Mouse (Mus musculus) midbrain, embryonic 16.5 days (tissue): Measurements from ENCODE around the gene Hp. TPM values are rescaled to one million over a fixed set of nuclear protein-coding genes. Genes with fewer than 3 reads are reported as not detected.
A peak's percentile ranks its signal among the peaks of the same experiment; 100 is the strongest.

Experiments used
- ATAC-seq: fragments of 200-750 bp; cut with Nextera tagmentation; 2 replicates; pipeline ENCODE4 v1.8.0; 2017; ENCODE audit warnings: moderate TSS enrichment
- H3K27ac ChIP-seq: fragments of 300-500 bp; sonication (generic); 2 replicates; pipeline ENCODE4 v1.5.1; 2014; ENCODE audit warnings: mild to moderate bottlenecking, low read length, mixed read lengths
- H3K27me3 ChIP-seq: fragments of 300-500 bp; sonication (generic); 2 replicates; pipeline ENCODE4 v1.6.1; 2014; ENCODE audit warnings: low read depth, low read length, mixed read lengths; ENCODE audit not compliant: control insufficient read depth, insufficient read depth
- H3K36me3 ChIP-seq: fragments of 300-500 bp; sonication (generic); 2 replicates; pipeline ENCODE4 v1.6.1; 2014; ENCODE audit warnings: mild to moderate bottlenecking, low read length, moderate library complexity, mixed read lengths; ENCODE audit not compliant: control insufficient read depth, insufficient read depth
- H3K4me1 ChIP-seq: fragments of 300-500 bp; sonication (generic); 2 replicates; pipeline ENCODE4 v1.6.1; 2014; ENCODE audit warnings: mild to moderate bottlenecking, low read length, mixed read lengths; ENCODE audit not compliant: control insufficient read depth, insufficient read depth
- H3K4me2 ChIP-seq: fragments of 300-500 bp; sonication (generic); 2 replicates; pipeline ENCODE4 v1.6.1; 2014; ENCODE audit warnings: mild to moderate bottlenecking, low read length, mixed read lengths
- H3K4me3 ChIP-seq: fragments of 300-500 bp; sonication (generic); 2 replicates; pipeline ENCODE4 v1.5.1; 2014; ENCODE audit warnings: low read depth, mild to moderate bottlenecking, low read length, moderate library complexity, mixed read lengths
- H3K9ac ChIP-seq: fragments of 300-500 bp; sonication (generic); 2 replicates; pipeline ENCODE4 v1.6.1; 2014; ENCODE audit warnings: low read depth, low read length, mixed read lengths
- H3K9me3 ChIP-seq: fragments of 300-500 bp; sonication (generic); replicated peaks from 2 replicates; pipeline ENCODE4 v1.6.1; 2014; ENCODE audit warnings: mild to moderate bottlenecking, low read length, mixed read lengths; ENCODE audit not compliant: control insufficient read depth, poor library complexity, severe bottlenecking
- WGBS: fragments of 180-500 bp; shearing (Covaris S2); extraction: QIAGEN DNeasy Blood & Tissue Kit; methylation state at CpG from one replicate; pipeline ENCODE4 v1.1.7; 2014; 5-methylcytosine and 5-hydroxymethylcytosine counted together
- polyA plus RNA-seq: library from polyadenylated mRNA; unstranded; fragments of >200 nt; fragmentation: Nextera tagmentation; extraction: Ambion mirVana; gene quantifications from 2 replicates; pipeline ENCODE4 v1.2.1, GENCODE M21; 2015

Gene Hp
- polyA plus RNA-seq, 1 experiment from 2014 or later: 0.40 TPM

DNA sequence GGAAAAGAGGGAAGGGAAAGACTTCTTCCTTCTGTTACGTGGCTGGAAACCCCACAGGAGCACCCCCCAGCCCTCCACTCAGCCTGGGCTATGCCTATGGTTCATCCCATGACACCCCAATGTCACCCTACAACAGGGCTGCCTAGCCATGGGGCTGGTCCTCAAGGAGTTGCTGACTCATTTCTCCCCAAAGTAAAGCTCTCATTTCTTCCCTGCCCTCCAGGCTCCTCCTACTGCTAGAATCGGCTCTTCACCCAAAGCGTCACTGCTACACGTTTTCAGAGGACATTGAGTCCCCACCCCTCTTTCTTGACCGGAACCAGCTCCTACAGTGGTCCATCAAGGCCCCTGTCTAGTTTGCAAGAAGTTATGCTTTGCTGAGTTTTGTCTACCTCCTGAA is 36.8 kb downstream of the Hp start:
- 74% methylated on average over 5 of the region's 5 CpGs for WGBS
- no peak overlapping the region for H3K4me2 ChIP-seq
- no peaks in the 10 kb centered on the region for H3K4me1 ChIP-seq
- no peak overlapping the region for H3K27ac ChIP-seq
- no peak overlapping the region for H3K4me3 ChIP-seq
- H3K9ac ChIP-seq: no peak overlapping the region
- no peaks in the 10 kb centered on the region for H3K27me3 ChIP-seq
- no peaks in the 10 kb centered on the region for H3K9me3 ChIP-seq
- H3K36me3 ChIP-seq: peaks cover 3% of the 10 kb centered on the region; the same call in 1 of the 2 replicates
- no peak for ATAC-seq

DNA sequence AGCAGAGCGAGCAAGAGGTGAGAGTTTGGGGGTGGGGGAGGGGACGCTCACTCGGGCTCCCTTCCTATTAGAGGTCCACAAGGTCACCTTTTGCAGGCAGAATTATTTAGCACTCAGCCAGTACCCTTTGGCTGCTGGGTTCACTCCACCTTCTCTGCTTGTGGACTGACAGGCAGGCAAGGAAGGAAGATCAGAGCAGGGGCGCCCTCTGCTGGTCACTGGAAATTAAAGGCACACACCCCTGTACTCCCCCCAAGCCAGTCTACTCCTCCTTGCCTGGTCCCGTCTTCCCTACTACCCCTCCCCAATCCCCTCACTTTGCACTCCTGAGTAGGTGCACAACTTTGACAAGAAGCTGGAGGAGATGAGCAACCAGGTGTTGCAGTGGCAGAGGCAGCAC is 42.3 kb downstream of the Hp start:
- Histone ChIP-seq H3K9ac (no peak overlapping the region), H3K27me3 (no peaks in the 10 kb centered on the region), H3K27ac (peak overlapping the region; percentile 63), H3K4me3 (no peak overlapping the region), H3K36me3 (no peaks in the 10 kb centered on the region), H3K4me2 (peak overlapping the region; percentile 26), H3K9me3 (no peaks in the 10 kb centered on the region), H3K4me1 (peaks cover 4% of the 10 kb centered on the region; the same call in 1 of the 2 replicates)
- 7% methylated on average over 5 of the region's 5 CpGs for WGBS
- ATAC-seq: peak; percentile 86

DNA sequence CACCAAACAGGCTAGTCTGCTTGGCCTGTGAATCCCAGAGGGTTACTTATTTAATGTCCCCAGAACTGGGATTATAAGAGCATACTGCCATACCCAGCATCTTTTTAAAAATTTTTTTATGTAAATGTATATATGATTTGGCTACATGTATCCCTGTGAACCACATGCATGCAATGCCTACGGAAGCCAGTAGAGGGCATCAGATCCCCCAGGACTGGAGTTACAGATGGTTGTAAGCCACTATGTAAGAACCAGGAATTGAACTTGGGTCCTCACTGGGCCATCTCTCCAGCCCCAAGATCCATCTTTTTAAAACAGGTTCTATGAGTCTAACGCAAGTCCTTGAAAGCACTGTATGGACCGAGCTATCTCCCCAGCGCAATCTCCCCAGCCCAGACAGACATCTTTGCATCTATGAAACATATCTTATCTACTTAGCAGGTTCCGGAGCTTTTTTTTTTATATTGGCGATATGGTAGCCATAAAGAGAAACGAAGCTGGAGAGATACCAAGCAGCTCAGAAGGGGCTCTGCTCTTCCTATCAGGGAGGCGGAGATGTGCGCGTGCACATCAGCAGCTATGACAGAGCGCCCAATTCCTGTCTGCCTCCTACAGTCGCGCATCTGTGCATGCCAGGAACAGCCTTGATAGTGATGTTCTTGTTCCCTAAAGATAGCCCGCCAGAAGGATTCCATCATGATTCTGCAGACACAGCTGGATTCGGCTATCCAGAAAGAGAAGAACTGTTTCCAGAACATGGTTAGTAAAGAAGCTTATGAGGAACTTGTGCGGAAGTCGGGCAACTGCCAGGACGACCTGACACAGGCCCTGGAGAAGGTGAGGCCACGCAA is 43.6 kb downstream of the Hp start:
- 91% methylated on average over 19 of the region's 19 CpGs for WGBS
- H3K27me3 ChIP-seq: no peaks in the 10 kb centered on the region
- H3K4me2 ChIP-seq: no peak overlapping the region
- H3K4me1 ChIP-seq: peaks cover 4% of the 10 kb centered on the region; the same call in 1 of the 2 replicates
- no peak overlapping the region for H3K27ac ChIP-seq
- H3K9ac ChIP-seq: no peak overlapping the region
- ATAC-seq: no peak
- no peaks in the 10 kb centered on the region for H3K9me3 ChIP-seq
- no peak overlapping the region for H3K4me3 ChIP-seq
- H3K36me3 ChIP-seq: no peaks in the 10 kb centered on the region

Other genes starting within 250 kb of the Hp start
- 1.7 and 2.1 TPM in 2 replicates for gene Pmfbp1, start 85.1 kb downstream of the Hp start, polyA plus RNA-seq
- gene Dhx38, start 13.3 kb downstream of the Hp start, polyA plus RNA-seq: 17.9 and 18.5 TPM in 2 replicates
- 28.0 and 28.9 TPM in 2 replicates for gene Txnl4b, start 13.3 kb downstream of the Hp start, polyA plus RNA-seq
- 29.7 and 35.7 TPM in 2 replicates for gene Dhodh, start 29.5 kb upstream of the Hp start, polyA plus RNA-seq
- gene Pkd1l3, start 35.3 kb upstream of the Hp start, polyA plus RNA-seq: 0.20 and 0.52 TPM in 2 replicates
- 158 and 171 TPM in 2 replicates for gene Ist1, start 114.1 kb upstream of the Hp start, polyA plus RNA-seq
- gene Zfp821, start 126.4 kb upstream of the Hp start, polyA plus RNA-seq: 69.6 and 76.1 TPM in 2 replicates
- gene Atxn1l, start 158.6 kb upstream of the Hp start, polyA plus RNA-seq: 3.7 and 5.1 TPM in 2 replicates
- gene Ap1g1, start 199.4 kb upstream of the Hp start, polyA plus RNA-seq: 53.0 and 55.4 TPM in 2 replicates